Mouse (Mus musculus): Measurements from ENCODE around the gene Polr3g. TPM values are rescaled to one million over a fixed set of nuclear protein-coding genes. Genes with fewer than 3 reads are reported as not detected.
A peak's percentile ranks its signal among the peaks of the same experiment; 100 is the strongest.
"Not testable (repeated sequence)": the region's sequence is repeated elsewhere in the genome, so short reads cannot be mapped to it uniquely, and the experiment has no call there.

The Polr3g gene
- polyA plus RNA-seq, 1 experiment: not detected

DNA sequence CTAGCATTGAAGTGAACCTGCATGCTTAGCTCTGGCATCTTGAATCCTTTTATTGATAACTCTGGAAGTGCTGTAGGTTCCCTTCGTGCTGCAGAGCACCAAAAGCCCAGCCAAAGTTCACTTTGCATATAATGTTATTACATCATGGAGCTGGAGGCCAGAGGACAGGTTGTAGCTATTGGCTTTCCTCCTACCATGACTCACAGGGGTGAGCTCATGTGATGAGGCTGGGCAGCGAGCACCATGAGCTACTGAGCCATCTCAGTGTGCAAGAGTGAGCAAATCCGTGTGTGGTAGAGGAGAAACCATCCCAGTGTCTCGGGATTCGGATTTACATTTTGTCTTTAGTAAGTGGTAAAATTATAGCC lies 46.5 kb downstream of the Polr3g start:
- no peak overlapping the region for H3K4me3 ChIP-seq (ENCODE audit: insufficient read depth, low read depth, low read length)
- TF ChIP-seq CTCF (IDR thresholded peaks at IDR 0.05; ENCODE audit: insufficient read depth, low read depth, low read length) (no peak), POLR2A (IDR thresholded peaks at IDR 0.05; ENCODE audit: insufficient read depth, low read depth, low read length) (no peak)
- H3K4me1 ChIP-seq (ENCODE audit: control insufficient read depth, insufficient read depth, low read length): peaks cover 5% of the 10 kb centered on the region
- WGBS: 59% methylated on average over 5 of the region's 5 CpGs
- H3K27ac ChIP-seq (ENCODE audit: insufficient read depth, low read depth, low read length): no peak overlapping the region

- no peak for TF ChIP-seq CTCF (IDR thresholded peaks at IDR 0.05; ENCODE audit: insufficient read depth, low read depth, low read length)
- H3K4me1 ChIP-seq (ENCODE audit: control insufficient read depth, insufficient read depth, low read length): peaks cover 5% of the 10 kb centered on the region
- WGBS: 75% methylated on average over 12 of the region's 12 CpGs
- no peak overlapping the region for H3K27ac ChIP-seq (ENCODE audit: insufficient read depth, low read depth, low read length)
- H3K4me3 ChIP-seq (ENCODE audit: insufficient read depth, low read depth, low read length): no peak overlapping the region
Observed at GRCm38 (mm10) chr13:81663566-81664330, 47.1 kb downstream of the Polr3g start.

DNA sequence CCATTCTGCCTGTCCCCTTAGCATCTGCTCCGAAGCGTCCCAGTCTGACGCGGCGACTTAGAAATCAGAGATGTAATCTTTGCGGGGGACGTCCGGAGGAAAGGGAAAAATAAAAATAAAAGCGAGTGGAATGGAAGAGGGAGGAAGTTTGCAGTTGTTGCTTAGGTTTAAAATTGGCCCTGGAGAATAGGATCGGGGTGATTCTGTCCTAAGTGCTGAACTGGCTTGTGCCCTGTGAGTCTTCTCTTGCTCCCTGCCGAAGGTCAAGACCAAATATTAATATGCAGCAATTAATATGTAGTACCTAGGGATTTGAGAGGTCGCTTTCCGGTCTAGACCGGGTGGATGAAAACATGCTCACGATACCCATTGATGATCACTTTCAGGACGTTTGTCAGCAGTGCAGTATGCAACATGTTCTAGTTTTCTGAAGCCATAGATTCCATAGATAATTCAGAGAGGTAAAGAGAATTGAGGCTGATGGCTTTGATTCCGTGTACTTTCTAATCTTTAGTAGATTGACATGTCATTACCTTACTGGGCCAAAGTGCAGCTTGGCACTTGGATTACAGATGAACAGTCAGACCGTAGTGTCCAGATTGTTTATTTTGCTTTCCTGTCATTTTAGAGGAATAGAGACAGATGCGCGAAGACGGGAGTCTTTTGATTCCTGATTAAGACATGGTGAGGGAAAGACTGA lies 52.6 kb downstream of the Polr3g start:
- peak overlapping the region; percentile 22; the same call in 1 of the 2 replicates for H3K27ac ChIP-seq (ENCODE audit: insufficient read depth, low read depth, low read length)

DNA sequence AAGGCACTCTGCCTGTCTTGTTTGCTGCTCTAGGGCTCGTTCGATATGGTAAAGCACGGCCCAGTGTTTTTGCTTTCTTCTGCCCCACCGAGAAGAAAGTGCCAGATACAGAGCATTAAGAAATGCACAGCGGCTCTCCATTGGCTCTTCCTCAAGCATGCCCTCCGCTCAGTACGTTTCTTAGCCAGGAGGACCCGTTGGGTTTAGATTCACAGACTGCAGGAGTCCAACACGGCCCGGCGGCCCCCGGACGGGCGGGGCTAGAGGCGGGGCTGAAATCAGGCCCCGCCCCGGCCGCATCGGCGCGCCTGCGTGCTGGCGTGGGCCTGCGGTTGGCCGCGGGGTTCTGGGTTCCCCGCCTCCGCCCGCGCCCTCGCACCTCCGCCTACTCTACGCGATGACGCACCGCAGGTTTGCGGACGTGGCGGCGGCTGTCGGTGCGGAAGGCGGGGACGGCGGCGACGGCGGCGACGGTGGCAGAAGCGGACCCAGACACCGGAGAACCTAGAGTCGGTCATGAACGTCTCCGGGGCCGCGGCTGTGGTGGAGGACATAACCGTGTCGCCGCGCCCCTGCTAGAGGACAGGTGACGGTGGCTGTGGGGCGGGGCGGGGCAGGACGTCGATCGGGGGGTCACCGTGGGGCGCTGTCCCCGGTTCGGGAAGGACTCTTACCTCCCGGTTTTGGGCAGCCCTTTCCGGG lies 53.3 kb downstream of the Polr3g start, which contains the start of gene Lysmd3:
Gene Lysmd3, plus strand, starts transcription at position 313 of the 702 bp plus-strand sequence.
- under 1% methylated on average over 73 of the region's 73 CpGs for WGBS
- TF ChIP-seq CTCF (IDR thresholded peaks at IDR 0.05; ENCODE audit: insufficient read depth, low read depth, low read length): no peak
- peak; percentile 88 for TF ChIP-seq POLR2A (IDR thresholded peaks at IDR 0.05; ENCODE audit: insufficient read depth, low read depth, low read length)
- H3K4me1 ChIP-seq (ENCODE audit: control insufficient read depth, insufficient read depth, low read length): no peaks in the 10 kb centered on the region
- peak within 1 kb of the TSS; percentile 73 for H3K4me3 ChIP-seq (ENCODE audit: insufficient read depth, low read depth, low read length)
- peak within 1 kb of the TSS; percentile 60 for H3K27ac ChIP-seq (ENCODE audit: insufficient read depth, low read depth, low read length)

More for the DNA sequence above, 52.6 kb downstream of the Polr3g start:
- TF ChIP-seq CTCF (IDR thresholded peaks at IDR 0.05; ENCODE audit: insufficient read depth, low read depth, low read length) (no peak), POLR2A (IDR thresholded peaks at IDR 0.05; ENCODE audit: insufficient read depth, low read depth, low read length) (no peak)
- WGBS: 3% methylated on average over 21 of the region's 21 CpGs
- Histone ChIP-seq H3K4me3 (ENCODE audit: insufficient read depth, low read depth, low read length) (peak overlapping the region; percentile 73), H3K4me1 (ENCODE audit: control insufficient read depth, insufficient read depth, low read length) (no peaks in the 10 kb centered on the region)

DNA sequence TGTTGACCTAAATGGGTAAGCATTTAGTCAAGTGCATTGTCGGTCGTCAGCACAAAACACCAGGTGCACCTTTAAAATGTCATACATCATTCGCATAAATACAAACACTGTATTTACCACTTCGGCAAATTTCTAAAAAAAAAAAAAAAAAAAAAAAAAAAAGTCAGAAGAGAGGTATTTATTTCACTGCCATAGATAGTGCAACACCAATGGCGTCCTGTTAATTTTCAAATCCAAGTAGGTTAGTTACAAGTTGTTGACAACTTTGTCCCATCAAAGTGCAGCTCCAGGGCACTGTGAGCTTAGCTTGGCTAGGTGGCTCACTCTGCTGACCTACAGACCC lies 53.8 kb downstream of the Polr3g start:
- H3K4me1 ChIP-seq (ENCODE audit: control insufficient read depth, insufficient read depth, low read length): no peaks in the 10 kb centered on the region
- peak overlapping the region; percentile 73 for H3K4me3 ChIP-seq (ENCODE audit: insufficient read depth, low read depth, low read length)
- peak overlapping the region; percentile 60 for H3K27ac ChIP-seq (ENCODE audit: insufficient read depth, low read depth, low read length)
- 15% methylated on average over 5 of the region's 5 CpGs for WGBS
- TF ChIP-seq CTCF (IDR thresholded peaks at IDR 0.05; ENCODE audit: insufficient read depth, low read depth, low read length) (no peak), POLR2A (IDR thresholded peaks at IDR 0.05; ENCODE audit: insufficient read depth, low read depth, low read length) (no peak)

- no peak for TF ChIP-seq POLR2A (IDR thresholded peaks at IDR 0.05; ENCODE audit: insufficient read depth, low read depth, low read length)
- TF ChIP-seq CTCF (IDR thresholded peaks at IDR 0.05; ENCODE audit: insufficient read depth, low read depth, low read length): no peak
- H3K4me1 ChIP-seq (ENCODE audit: control insufficient read depth, insufficient read depth, low read length): no peaks in the 10 kb centered on the region
- no peak overlapping the region for H3K27ac ChIP-seq (ENCODE audit: insufficient read depth, low read depth, low read length)
- no peak overlapping the region for H3K4me3 ChIP-seq (ENCODE audit: insufficient read depth, low read depth, low read length)
- 36% methylated on average over 14 of the region's 14 CpGs for WGBS
Observed at GRCm38 (mm10) chr13:81656091-81656850, 54.5 kb downstream of the Polr3g start.

DNA sequence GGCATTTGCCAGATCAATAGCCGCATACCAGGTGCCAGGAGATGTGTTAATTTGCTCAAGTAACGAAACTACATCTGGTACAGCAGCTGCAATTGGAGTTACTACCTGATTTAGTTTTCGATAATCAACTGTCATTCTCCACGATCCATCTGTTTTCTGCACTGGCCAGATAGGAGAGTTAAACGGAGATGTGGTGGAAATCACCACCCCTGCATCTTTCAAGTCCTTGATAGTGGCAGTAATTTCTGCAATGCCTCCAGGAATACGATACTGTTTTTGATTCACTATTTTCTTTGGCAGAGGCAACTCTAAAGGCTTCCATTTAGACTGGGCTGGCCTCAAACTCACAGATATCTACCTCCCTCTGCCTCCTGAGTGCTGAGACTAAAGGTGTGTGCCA lies 60.4 kb downstream of the Polr3g start:
- WGBS: 83% methylated on average over 5 of the region's 6 CpGs
- not testable (repeated sequence) for H3K4me1 ChIP-seq (ENCODE audit: control insufficient read depth, insufficient read depth, low read length); H3K4me3 ChIP-seq (ENCODE audit: insufficient read depth, low read depth, low read length); H3K27ac ChIP-seq (ENCODE audit: insufficient read depth, low read depth, low read length)

DNA sequence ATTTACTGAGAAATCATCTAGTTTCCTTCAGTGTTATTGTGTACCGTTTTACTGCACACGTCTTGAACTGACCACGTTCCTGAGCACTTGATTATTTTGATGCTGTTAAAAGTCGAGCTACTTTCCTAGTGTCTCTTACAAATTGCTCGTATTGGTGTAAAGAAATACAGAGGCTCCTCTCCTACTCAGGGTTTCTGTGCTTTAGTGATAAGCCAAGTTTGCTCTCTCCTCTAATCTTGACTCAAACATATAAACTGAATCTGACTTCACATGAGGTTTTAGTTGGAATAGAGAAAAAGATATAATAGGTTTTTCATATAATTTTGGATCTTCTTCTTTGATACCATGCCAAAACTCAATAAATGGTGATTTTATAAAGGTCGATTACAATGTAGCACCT lies 64.5 kb downstream of the Polr3g start:
- WGBS: 90% methylated on average over 6 of the region's 6 CpGs
- no peak for TF ChIP-seq CTCF (IDR thresholded peaks at IDR 0.05; ENCODE audit: insufficient read depth, low read depth, low read length)
- TF ChIP-seq POLR2A (IDR thresholded peaks at IDR 0.05; ENCODE audit: insufficient read depth, low read depth, low read length): no peak
- Histone ChIP-seq H3K4me3 (ENCODE audit: insufficient read depth, low read depth, low read length) (no peak overlapping the region), H3K27ac (ENCODE audit: insufficient read depth, low read depth, low read length) (no peak overlapping the region), H3K4me1 (ENCODE audit: control insufficient read depth, insufficient read depth, low read length) (no peaks in the 10 kb centered on the region)
